Mouse (Mus musculus) right cerebral cortex, adult 18-20 months (tissue): Measurements from ENCODE around the gene 4930550C14Rik.

Experiments used
- DNase-seq: peaks from one replicate; pipeline ENCODE4 v3.0.0; 2022; ENCODE audit warnings: mixed read lengths

The 4930550C14Rik gene

DNA sequence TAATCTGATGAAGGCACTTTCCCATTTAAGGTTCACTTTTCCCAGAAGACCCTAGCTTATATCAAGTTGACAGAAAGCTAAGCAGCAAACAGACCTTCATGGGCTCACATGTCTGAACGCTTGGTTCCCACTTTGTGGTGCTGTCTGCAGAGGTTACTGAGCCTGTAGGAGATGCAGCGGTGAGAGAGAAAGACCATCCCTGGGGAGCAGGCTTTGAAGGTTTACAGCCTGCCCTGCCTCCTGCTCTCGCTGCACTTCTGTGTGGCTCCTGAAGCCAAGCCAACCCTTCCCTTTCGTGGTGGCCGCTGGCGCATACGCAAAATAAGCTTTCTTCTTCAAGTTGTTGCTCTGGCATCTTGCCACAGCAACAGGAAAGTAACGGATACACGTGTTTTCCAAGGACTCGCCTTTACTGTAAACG is at the start of gene 4930550C14Rik:
4930550C14Rik (plus strand) TSS at position 35 of the 421 bp plus-strand sequence.
- no peak for DNase-seq

DNA sequence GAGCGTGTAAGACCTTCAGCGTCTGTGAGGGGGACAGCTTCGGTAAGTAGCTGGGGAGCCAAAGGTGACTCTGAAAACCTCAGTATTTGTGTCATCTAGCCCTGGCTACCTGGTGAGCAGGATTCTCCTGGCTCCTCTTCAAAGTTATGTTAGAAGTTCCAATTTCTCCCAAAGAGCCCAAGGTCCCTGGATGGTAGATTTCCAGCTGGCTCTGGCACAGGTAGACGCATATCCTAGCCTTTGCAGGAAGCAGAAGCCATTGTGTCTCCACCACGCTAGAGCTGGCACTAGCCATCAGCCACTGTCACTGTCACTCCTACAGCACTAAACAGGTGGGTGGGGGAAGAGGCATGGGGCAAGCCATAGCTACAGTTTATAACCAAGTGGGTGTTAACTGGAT is 49.0 kb upstream of the 4930550C14Rik start:
- no peak for DNase-seq

DNA sequence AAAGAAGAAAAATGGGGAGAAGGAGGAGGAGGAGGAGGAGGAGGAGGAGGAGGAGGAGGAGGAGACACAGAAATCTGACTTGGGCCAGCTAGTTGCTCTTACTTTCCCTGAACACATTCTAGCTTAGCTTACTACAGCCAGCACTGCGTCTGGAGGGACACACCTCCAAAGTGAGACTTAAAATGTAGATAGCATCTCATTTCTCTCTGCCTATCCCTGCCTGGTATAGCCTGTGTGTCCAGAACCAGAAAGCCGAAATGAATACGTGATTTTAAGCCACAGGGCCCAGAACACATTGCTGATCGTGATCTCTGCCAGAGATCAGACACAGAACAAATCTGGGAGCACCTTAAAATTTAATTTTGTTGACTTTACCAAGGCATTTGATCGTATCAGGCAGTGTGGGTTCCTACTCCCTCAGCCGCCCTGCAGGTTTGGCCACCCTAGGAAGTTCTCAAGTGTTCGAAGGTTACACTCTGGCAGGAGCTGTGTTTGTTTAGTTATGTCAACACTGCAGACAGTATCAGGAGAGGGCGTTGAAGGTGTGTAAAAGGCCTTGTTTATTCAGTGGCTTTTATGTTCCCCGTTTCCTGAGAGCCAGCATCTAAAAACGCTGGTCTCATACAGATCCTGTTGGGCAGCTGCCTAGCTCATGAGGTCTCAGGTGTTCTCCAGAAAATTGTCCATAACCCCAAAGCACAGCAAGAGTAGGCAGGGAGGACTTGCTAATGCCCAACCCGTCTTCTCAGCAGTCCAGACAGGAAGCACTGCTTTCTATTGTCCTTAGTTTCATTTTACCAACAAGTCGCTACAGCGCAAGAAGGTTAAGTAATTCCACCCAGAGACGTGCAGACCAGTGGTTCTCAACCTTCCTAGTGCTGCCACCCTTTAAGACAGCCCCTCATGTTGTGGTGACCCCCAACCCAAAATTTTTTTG is 45.6 kb upstream of the 4930550C14Rik start:
- DNase-seq, result no peak

DNA sequence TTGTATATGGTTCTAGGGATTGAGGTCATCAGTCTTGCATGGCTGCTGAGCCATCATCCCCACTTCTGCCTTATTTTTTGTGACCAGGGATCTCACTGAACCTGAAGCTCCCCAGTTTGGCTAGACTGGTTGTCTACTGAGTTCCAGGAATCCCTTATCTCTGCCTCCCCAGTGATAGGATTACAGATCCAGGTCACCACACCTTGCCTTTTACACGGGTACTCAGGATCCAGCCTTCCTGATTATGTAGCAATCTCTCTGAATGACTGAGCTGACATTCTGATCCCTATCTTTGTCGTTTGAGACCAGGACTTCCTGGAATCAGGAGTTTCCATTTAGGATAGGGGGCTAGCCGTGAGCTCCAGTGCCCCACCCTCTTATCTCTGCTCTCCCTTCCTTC is 30.8 kb upstream of the 4930550C14Rik start:
- DNase-seq, result no peak

DNA sequence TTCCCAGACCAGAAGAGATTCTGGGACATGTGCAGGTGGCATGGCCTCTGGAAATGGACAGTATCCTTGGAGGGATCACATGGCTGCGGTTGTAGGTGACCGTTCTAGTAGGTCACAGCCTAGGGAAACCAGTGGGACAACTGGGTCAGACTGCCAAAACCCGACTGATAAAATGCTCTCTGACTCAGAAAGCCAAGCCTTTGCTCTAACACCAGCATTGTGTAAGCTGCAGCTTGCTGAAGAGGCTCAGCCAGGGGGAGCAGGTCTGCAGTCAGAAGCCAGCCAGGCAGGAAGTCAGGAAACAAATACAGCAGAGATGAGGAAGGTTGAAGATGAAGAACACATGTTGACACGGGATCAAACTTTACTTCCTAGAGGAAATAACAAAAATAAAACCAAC is 26.2 kb upstream of the 4930550C14Rik start:
- no peak for DNase-seq

DNA sequence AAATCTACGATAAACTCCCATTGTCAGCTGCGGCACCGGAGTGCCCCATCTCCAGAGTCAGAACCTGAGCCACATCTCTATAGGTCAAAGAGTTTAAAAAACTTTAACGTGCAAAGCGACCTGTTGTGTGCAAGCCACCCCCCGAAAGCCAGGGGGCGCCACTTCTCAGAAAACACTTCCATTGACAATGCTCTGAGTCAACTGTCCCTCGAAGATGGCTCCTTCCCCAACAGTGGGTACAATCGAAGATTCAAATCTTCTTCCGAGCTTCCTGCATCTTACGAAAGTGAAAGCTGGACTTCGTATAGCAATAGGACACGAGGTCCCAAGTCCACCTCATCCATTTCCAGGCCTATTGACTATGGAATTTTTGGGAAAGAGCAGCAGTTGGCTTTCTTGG is 25.3 kb upstream of the 4930550C14Rik start:
- DNase-seq, result no peak

DNA sequence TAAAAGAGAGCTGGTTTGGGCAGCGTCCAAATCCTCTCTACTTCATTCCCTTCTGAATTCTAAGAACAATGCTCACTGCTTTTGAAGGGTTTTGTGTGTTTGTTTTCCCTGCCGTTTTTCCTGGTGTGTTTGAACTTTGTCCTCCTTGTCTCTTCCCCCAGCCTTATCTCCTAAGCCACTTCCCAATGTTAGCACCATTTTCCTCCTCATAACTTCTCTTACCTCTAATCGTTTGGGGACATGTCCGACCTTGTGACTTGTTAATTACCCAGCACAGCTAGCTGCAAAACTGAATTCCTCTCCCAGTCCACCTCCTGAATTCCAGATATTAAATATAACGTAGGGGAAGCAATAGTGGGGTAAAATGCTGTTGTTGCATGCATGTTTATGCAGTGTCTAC is 24.5 kb upstream of the 4930550C14Rik start:
- no peak for DNase-seq

DNA sequence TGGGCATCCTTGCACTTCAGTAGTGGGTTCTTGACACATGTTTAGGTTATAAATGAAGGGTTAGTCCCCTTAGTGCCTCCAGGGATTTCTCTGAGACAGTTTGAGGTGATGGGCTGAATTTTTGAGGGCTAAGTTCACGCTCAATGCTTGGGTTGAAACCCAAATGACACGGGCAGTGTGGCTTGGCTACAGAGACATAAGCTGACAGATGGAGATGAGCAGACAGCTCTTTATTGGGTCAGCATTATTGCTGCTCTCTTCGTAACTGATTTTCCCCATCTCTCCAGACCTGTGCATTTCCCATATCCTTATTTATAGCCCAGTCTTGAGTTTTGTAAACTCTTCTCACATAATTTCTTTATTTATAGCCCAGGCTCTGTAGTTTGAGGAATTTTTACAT is 24.0 kb upstream of the 4930550C14Rik start:
- no peak for DNase-seq

DNA sequence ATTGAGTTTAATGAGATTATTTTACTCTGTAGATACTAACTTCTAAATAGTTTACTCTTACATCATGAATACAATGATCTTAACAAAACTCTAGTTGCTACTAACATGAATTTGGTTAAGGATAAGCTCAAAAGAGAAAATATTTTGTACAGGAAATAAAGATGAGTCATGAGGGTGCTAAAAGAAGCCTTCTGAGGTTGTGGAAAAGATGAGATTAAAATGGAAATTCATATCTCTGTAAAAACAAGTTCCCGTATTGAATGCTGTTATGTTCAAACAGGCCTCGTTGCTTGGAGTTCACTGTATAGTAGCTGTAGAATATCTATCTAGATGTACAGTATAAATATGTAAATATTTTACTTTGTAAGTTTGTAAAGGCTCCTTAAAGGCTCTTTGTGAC is 21.5 kb upstream of the 4930550C14Rik start:
- DNase-seq, result no peak

DNA sequence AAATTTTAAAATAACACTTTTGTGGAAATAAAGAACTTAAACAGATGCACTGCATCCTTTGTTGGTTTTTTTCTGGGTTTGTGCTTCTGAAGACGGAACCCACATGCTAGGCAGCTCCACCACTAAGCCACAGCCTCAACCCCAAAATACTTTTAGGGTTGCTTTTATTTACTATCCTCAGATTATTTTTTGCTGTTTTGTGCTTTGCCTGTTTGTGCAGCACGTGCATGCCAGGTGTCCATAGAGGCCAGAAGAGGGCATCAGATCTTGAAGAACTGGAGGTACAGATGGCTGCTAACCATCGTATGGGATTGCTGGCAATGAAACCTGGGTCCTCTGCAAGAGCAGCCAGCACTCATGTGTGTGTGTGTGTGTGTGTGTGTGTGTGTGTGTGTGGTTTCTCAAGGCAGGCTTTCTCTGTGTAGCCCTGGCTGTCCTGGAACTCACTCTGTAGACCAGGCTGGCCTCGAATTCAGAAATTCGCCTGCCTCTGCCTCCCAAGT is 21.0 kb upstream of the 4930550C14Rik start:
- no peak for DNase-seq

DNA sequence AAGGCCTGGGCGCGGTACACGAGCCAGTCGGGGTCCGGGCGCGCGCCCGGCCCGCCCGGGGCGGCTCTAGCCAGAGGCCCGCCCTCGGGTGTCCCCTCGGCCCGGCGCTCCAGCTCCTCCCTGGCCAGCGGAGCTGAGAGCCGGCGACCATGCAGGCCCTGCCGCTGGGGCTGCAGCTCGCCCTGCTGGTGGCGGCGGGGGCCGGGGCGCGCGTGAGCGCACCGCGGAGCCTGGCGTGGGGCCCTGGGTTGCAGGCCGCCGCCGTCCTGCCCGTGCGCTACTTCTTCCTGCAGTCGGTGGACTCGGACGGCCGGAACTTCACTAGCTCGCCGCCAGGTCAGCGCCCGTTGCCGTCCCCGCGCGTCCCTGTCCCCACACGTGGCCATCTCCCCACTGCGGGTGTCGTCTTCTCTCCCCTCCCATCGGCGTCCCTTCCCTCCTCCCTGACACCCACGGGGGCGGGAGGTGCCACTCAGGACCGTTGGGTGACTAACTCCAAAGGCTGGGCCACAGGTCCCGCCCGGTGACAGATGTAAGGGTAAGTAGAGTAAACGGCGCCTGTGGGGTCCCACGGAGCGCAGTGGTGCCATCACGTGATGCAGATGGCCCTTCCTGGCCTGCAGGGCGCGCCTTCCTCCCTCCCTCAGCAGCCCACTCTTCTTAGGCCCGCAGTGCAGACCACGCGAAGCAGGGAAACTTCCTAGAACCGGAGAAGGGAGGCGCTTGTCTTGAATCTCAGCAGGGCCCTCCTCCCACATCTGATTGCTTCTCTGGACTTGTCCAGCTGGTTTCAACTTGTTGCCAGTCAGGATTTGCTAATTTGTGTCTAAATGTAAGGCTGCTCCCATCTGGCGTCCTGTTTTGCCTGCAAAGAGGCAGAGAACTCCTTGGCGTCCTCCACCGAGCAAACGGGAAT is 17.9 kb upstream of the 4930550C14Rik start, which contains the start of gene Kdelc2:
Kdelc2 (plus strand) TSS at position 75 of the 916 bp plus-strand sequence.
- peak; percentile 86 for DNase-seq

DNA sequence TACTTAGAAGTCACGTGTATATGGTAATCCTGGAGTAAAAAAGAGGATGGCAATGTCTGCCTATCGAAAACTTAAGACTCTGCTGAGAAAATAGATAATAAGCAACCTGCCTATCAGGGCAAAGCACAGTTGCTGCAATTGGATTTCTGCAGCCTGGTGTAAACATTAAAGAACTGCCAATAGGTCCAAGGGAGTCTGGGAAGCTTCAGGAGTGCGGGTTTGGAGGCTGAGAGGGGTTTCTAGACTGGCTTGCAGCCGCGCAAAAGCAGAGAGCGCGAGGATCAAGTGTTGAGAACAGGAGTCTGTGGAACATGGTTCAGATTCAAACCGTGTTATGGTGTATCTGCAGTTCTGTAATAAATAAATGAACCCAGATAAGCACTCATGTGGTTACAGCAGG is 17.3 kb upstream of the 4930550C14Rik start:
- no peak for DNase-seq

DNA sequence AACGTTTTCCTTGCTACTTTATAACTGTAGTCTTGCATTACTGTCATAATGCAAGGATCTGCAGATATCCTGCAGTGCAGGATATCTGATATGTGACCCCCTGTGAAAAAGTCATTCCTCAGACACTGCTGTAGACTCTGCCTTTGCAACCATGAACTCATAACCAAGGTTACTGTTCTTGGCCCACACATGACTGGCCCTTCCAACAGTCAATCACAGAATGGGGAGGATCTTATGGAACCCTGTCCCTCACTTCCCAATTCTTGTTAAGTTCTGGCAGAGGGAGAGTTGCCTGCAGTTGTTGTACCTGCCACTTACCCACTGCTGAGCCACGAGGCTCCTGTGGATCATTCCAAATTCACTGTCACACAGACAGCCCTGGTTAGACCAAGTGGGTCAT is 14.7 kb upstream of the 4930550C14Rik start:
- DNase-seq, result no peak

DNA sequence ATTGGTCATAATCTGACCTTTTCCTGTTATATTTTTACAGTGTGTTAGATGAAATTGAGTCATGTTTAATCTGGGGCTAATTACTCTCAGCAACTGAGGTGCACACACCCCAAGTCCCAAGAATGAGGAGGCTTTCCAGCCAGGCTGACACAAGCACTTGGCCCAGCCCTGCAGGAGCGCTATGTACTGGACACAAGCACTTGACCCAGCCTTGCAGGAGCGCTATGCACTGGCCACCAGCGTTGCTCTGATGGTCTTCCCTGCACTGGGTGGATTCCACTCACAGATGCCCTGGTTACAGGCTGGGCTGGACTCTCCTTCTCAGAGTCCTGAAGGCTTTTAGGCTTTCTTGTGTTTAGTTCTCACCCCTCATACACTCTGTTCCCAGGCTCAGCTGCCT is 13.0 kb upstream of the 4930550C14Rik start:
- no peak for DNase-seq

DNA sequence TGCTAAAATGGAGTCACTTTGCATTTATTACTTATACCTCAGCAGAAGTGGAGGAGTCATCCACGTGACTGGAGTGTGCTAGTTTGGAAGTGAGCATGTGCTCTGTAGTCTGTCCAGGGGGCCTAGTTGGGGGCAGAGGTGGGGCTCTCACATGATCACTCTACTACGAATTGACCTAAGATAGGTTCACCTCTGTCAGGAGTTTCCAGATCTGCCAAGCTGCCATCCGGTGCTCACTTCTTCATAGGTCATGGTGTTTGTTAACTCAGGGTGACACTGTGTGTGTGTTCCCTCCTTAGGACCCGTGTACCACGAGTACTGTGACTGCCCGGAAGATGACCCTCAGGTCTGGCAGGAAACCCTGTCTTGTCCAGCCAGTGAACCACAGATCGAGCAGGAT is 12.0 kb upstream of the 4930550C14Rik start:
- no peak for DNase-seq

DNA sequence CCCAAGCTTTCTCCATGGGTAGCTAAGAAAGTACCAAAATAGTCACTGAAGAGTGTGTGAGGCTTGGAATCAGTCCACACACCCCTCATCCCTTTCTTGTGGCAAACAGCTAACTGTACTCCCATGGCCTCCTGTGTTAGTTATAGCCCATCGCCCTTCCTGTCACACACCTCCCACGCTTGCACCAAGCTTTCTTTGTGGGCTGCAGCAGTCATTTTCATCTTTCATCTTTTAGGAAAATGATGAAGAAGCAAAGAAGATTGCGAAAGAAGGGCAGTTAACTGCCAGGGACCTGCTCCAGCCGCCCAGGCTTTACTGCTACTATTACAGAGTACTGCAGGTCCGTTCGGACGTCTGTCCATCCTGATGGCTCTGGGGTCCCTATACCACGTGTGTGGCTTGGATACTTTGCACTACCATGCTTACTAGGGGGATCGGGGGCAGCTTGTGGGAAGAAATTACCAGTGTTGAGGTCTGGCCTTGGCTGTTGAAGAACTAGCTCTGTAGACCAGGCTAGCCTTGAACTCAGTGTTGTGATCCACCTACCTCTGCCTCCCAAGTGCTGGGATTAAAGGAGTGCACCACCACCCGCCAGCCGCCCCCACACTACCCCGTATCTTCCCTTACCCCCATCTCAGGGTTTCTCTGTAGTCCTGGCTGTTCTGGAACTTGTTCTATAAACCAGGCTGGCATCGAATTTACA is 4.3 kb upstream of the 4930550C14Rik start:
- peak; percentile 44 for DNase-seq

DNA sequence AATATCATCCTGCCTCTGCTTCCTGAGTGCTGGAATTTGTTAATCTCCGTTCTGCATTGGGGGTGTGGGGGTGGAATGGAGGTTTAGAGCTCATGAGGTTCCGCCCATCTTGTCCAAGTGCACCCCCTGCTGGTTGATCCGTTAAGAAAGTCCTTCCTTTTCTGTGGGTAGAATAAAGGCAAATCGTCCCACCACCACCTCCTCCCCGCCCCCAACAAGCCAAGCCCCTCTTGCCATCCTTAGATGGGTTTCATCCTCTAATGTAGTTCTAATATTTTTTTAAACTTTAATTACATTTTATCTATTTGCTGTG is 3.8 kb upstream of the 4930550C14Rik start:
- DNase-seq, result peak; percentile 44

DNA sequence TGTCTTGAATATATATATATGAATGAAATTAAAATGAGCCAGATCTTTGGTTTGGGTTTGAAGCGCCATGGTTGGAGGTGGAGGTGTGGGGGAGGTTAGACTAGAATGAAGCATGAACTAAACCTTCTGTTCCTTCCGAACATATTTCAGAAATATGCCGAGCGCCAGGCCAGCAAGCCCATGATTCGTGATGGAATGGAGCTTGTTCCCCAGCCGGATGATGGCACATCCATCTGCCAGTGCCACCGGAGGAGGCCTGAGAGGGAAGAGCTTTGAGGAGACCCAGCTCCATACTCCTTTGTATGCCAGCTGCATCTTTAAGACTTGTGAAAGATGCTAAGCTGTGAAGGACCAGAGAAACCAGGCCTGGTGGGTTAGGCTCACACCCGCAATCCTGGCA is 2.6 kb upstream of the 4930550C14Rik start:
- peak; percentile 34 for DNase-seq

DNA sequence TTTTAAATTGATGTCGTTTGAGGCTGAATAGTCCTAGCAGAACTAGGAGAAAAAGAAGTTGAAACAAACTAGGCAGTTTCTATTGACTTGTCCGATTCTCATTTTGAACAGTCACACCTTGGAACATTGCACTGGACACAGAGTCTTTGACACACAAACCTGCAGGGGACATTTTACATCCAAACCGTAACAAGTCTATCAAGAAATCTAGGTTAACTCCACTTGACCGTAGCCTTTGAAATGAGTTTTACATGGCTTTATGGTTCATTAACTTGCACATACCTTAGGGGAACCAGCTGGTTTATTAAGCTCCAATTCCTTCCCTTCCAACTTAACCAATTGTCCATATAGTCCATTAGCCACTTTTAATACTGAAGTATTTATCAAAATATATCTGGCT is 1.4 kb upstream of the 4930550C14Rik start:
- DNase-seq, result no peak

DNA sequence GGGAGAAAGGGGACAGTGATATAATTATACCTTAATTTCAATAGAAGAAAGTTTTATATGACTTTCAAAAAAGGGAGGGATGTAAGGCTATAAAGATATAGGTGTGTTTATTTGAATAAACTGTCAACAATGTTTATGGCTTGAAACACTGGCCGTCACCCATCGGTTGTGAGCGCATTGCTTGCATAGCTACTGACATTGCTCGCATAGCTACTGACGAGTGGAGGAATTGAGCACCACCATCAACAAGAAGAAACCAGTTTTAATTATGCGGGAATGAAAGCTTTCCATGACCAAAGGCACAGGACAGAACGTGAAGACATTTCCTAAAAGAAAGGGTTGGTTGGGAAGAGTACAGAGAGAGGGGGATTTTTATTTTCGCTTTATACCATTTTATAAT is 979 bp upstream of the 4930550C14Rik start:
- DNase-seq, result no peak

DNA sequence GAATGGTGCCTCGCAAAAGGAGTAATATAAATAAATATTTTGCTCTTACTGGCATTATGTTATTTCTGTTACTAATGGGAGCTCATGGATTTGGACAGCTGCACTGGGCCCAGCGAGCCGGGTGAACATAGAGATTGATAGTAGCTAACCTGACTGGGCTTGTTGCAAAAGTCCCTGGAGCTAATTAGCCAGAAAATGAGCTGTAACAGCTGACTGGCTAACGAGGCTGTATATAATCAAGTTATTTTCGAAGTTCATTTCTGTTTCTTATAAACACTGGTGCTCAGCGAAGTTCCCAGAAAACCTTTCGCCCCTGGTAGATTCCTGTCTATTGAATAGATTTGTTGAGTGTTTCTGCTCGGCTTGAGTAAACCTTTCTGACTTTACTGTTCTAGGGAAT is 866 bp downstream of the 4930550C14Rik start:
- DNase-seq, result no peak

DNA sequence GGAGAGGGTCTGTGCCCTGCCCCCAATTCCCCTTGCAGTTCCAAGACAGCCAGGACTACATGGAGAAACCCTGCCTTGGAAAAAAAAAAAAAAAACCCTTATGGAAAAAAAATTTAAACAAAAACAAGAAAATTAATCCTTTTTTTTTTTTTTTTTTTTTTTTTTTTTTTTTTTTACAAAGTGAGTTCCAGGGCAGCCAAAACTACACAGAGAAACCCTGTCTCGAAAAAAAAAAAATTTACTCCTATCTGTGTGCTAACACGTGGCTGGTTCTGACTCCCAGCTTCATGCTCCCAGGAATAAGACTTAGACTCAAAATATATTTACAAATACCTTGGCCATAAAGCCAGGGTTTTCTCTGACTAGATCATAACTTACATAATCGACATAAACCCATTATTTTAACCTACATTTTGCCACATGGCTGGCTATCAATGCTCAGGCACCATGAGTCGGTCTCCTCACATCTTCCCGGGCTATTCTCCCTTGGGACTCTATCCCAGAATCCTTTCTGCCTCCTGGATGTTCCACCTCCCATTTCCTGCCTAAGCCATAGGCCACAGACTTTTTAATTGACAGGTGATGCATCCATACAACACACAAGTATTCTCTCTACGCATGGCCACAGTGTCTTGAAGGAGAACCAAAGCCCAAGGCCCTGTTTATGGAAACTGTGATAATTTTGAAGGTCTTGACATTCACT is 2.1 kb downstream of the 4930550C14Rik start:
- no peak for DNase-seq
